Mouse (Mus musculus) neural tube, embryonic 11.5 days (tissue): Measurements from ENCODE around the gene Psme2b. TPM values are rescaled to one million over a fixed set of nuclear protein-coding genes. Genes with fewer than 3 reads are reported as not detected.
"Not testable (repeated sequence)": the region's sequence is repeated elsewhere in the genome, so short reads cannot be mapped to it uniquely, and the experiment has no call there.

ENCODE experiments used
- ATAC-seq: fragments of 200-750 bp; cut with Nextera tagmentation; 2 replicates; pipeline ENCODE4 v1.8.0; 2017; ENCODE audit warnings: moderate number of reproducible peaks, mild to moderate bottlenecking, moderate TSS enrichment, moderate library complexity; ENCODE audit not compliant: insufficient read depth, low FRiP score, low TSS enrichment
- DNase-seq: peaks from one replicate; pipeline ENCODE4 v3.0.0-alpha.2; 2015; ENCODE audit warnings: low spot score
- H3K27ac ChIP-seq: fragments of 300-500 bp; sonication (generic); 2 replicates; pipeline ENCODE4 v1.5.1; 2014; ENCODE audit warnings: low read depth, mild to moderate bottlenecking, low read length
- H3K27me3 ChIP-seq: fragments of 300-500 bp; sonication (generic); 2 replicates; pipeline ENCODE4 v1.6.1; 2014; ENCODE audit warnings: mild to moderate bottlenecking, low read length, mixed read lengths; ENCODE audit not compliant: control insufficient read depth, insufficient read depth
- H3K36me3 ChIP-seq: fragments of 300-500 bp; sonication (generic); 2 replicates; pipeline ENCODE4 v1.6.1; 2014; ENCODE audit warnings: mild to moderate bottlenecking, low read length, moderate library complexity, mixed read lengths; ENCODE audit not compliant: control insufficient read depth, insufficient read depth
- H3K4me1 ChIP-seq: fragments of 300-500 bp; sonication (generic); 2 replicates; pipeline ENCODE4 v1.6.1; 2014; ENCODE audit warnings: low read length, mixed read lengths; ENCODE audit not compliant: control insufficient read depth, insufficient read depth
- H3K4me2 ChIP-seq: fragments of 300-500 bp; sonication (generic); 2 replicates; pipeline ENCODE4 v1.6.1; 2014; ENCODE audit warnings: low read depth, mild to moderate bottlenecking, moderate library complexity
- H3K4me3 ChIP-seq: fragments of 300-500 bp; sonication (generic); 2 replicates; pipeline ENCODE4 v1.5.1; 2014; ENCODE audit warnings: low read depth, low read length
- H3K9ac ChIP-seq: fragments of 300-500 bp; sonication (generic); 2 replicates; pipeline ENCODE4 v1.6.1; 2014; ENCODE audit warnings: mild to moderate bottlenecking, low read length
- H3K9me3 ChIP-seq: fragments of 300-500 bp; sonication (generic); 2 replicates; pipeline ENCODE4 v1.6.1; 2016; ENCODE audit warnings: low read length; ENCODE audit not compliant: control insufficient read depth
- WGBS: fragments of 180-500 bp; shearing (Covaris S2); extraction: QIAGEN DNeasy Blood & Tissue Kit; methylation state at CpG from one replicate; pipeline ENCODE4 v1.1.7; 2014; 5-methylcytosine and 5-hydroxymethylcytosine counted together
- polyA plus RNA-seq: library from polyadenylated mRNA; unstranded; fragments of >200 nt; fragmentation: Nextera tagmentation; extraction: Ambion mirVana; gene quantifications from 2 replicates; pipeline ENCODE4 v1.2.1, GENCODE M21; 2014

The Psme2b gene
- polyA plus RNA-seq, 1 experiment from 2014 or later, result 2.1 TPM

DNA sequence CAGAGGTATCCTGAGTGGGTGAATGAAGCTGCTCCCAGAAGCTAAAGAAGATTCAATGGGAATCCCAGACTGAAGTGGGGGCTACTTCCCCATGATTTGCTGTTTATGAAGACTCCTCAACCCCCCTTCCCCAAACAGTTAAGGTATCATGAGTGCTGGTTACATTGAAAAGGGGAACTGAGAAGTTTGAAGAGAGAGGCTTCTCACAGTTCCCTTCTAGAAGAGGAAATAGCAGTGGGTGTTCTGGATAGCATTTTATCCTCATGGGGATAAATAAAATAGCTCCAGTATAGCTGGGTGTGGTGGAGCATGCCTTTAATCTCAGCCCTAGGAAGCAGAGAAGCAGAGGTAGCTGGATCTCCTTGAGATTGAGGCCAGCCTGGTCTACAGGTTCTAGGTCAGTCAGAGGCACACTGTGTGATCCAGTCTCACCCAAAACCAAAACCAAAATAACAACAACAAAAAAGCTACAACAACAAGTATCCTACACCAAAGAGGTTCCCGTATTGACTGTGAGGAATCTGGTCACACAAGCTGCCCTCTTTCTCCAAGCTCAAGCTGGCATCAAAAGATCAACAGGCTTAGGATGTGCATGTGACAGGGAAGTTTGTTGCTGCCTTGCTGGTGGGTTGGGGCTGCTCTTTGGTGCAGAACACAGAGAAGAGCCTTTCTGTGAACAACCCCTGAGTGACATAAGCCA, 32.4 kb upstream of the Psme2b start, which contains the start of gene Olfr56:
Gene Olfr56, plus strand, starts transcription at position 650 of the 700 bp plus-strand sequence.
- H3K4me1 ChIP-seq, DNase-seq, H3K27ac ChIP-seq, H3K27me3 ChIP-seq, ATAC-seq, H3K36me3 ChIP-seq, H3K4me3 ChIP-seq, H3K9ac ChIP-seq, H3K9me3 ChIP-seq, H3K4me2 ChIP-seq: not testable (repeated sequence)
- no CpG with 5 or more reads among the region's 1 CpGs for WGBS

DNA sequence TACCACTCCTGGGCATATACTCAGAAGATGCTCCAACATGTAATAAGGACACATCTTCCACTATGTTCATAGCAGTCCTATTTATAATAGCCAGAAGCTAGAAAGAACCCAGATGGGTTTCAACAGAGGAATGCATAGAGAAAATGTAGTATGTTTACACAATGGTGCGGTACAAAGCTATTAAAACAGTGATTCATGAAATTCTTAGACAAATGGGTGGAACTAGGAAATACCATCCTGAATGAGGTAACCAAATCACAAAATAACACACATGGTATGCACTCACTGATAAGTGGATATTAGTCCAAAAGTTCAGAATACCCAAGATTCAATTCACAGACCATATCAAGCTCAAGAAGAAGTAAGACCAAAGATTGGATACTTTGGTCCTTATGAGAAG, 28.7 kb upstream of the Psme2b start:
- WGBS, result no CpG with 5 or more reads among the region's 1 CpGs
- H3K36me3 ChIP-seq, DNase-seq, H3K4me3 ChIP-seq, H3K9me3 ChIP-seq, H3K4me1 ChIP-seq, ATAC-seq, H3K27me3 ChIP-seq, H3K9ac ChIP-seq, H3K4me2 ChIP-seq, H3K27ac ChIP-seq: not testable (repeated sequence)

DNA sequence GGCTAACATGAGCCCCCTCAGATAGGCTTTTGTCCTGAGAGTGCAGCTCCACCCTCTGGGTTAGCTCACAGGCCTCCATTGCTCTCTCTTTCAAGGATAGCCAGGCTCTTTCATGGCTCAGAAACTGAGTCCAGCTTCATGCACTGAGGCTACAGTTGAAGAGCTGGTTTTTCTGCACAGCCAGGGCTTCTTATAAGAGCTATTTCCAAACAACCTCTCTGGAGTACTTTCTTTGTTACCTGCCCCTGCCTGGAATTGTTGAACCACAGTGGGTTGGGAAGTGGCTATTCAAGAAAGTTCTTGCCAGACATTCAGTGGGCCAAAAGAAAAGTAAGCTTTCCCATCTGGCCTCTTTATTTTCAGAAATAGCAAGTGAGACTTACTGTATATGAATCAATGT, 6.7 kb downstream of the Psme2b start:
- H3K9ac ChIP-seq, DNase-seq, H3K4me1 ChIP-seq, H3K27me3 ChIP-seq, H3K4me3 ChIP-seq, H3K27ac ChIP-seq, ATAC-seq, H3K4me2 ChIP-seq, H3K36me3 ChIP-seq, H3K9me3 ChIP-seq: not testable (repeated sequence)

DNA sequence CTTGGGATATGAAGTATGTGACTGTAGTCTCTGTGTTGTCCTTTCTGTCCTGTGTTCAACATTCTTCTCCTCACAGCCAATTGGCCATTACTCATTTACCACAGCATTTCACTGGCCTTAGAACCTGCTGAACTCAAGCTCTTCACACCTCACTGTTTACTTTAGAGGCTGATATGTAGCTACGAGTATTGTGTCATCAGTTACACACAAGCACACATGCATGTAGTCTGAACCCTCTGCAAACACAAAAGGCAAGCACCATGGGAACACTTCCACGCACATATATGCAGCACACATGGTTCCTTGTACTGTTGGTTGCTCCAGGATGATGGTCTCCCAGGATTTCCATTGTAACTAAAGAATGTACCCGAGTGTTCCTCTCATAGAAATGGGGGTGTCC, 10.7 kb downstream of the Psme2b start:
- not testable (repeated sequence) for H3K36me3 ChIP-seq, H3K9ac ChIP-seq, H3K4me1 ChIP-seq, H3K27ac ChIP-seq, H3K4me3 ChIP-seq, DNase-seq, H3K27me3 ChIP-seq, H3K9me3 ChIP-seq, H3K4me2 ChIP-seq, ATAC-seq
- WGBS, result no CpG with 5 or more reads among the region's 3 CpGs

DNA sequence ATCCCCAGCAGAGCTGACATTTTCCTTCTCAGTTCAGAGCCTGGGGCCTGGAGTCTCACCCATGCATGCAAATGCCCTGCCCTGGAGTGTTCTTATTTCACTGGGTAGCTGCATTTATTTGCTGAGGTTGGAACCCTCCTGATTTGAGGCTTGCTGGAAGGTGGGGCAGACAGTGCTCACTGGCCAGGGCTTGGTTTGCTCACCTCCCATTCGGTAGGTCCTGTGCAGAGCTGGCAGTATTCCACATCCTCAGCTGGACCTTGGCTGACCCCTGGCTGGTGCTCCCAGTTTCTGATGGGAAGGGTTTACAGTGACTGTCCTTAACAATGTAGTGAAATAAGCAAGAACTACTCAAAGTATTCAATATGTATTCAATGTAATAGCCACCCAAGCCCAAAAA, 12.1 kb downstream of the Psme2b start:
- not testable (repeated sequence) for H3K36me3 ChIP-seq, H3K9ac ChIP-seq, H3K4me3 ChIP-seq, H3K4me1 ChIP-seq, H3K27me3 ChIP-seq, H3K9me3 ChIP-seq, DNase-seq, H3K4me2 ChIP-seq, ATAC-seq, H3K27ac ChIP-seq
- WGBS, result 57% methylated on average over 1 of the region's 1 CpGs

DNA sequence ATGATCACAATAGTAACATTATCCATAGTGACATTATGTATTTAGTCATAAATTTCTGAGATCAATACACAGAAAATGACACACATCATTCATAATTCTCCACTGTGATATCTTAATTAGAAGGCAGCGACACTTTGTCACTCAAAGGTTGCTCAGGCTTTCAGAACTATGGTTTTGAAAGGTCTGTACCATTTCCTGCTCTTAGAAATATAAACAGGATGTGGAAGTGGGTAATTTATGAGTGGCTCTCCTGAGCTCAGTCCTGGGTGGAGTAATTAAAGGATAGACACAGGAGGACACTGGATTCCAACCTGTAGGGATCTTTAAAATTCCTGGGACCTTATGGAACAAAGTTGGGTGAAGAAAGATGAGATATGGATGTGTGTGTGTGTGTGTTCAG, 12.6 kb downstream of the Psme2b start:
- not testable (repeated sequence) for ATAC-seq, DNase-seq, H3K9me3 ChIP-seq, H3K9ac ChIP-seq, H3K4me2 ChIP-seq, H3K4me1 ChIP-seq, H3K27ac ChIP-seq, H3K4me3 ChIP-seq, H3K36me3 ChIP-seq, H3K27me3 ChIP-seq
- WGBS, result 86% methylated on average over 1 of the region's 1 CpGs

DNA sequence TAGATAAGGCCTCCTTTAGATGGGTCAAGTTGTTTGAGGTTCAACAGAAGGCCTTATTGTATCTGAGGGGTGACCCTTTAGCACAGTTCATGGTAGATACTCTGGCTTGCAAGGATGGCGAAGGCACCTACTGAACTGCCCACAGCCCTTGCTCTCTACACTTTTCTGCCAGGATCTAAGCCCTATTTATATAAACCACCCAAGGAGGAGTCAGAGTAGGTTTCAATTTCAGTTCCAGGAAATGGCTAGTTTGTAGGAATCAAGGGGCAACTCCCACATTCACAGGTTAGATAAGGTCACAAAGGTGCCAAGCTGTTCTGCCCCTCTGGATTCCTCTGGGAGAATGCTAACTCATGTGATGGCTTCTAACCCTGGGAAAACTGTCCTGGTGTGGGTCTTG, 17.9 kb downstream of the Psme2b start:
- H3K27ac ChIP-seq, H3K27me3 ChIP-seq, H3K9me3 ChIP-seq, ATAC-seq, H3K4me3 ChIP-seq, H3K9ac ChIP-seq, H3K4me2 ChIP-seq, DNase-seq, H3K36me3 ChIP-seq, H3K4me1 ChIP-seq: not testable (repeated sequence)
- 90% methylated on average over 1 of the region's 1 CpGs for WGBS

DNA sequence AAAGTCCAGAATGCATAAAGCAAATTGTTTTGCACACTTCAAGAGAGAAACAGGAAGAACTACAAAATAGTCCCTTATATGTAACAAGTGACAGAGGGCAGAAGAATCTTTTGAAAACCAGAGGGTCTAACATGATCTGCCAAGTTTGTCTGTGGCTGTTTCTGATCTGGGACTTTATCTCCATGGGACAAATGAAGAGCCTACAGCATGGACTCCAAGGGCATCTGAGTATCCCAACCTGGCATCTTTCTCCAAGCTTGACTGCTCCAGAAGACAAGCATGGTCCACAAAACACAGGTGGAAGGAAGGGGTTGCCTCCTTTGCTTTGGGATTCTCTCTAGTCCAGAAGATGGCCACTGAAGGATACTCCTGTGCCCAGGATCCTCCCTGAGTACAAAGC, 19.6 kb downstream of the Psme2b start:
- H3K4me3 ChIP-seq, H3K4me1 ChIP-seq, H3K27me3 ChIP-seq, DNase-seq, H3K9ac ChIP-seq, ATAC-seq, H3K36me3 ChIP-seq, H3K4me2 ChIP-seq, H3K27ac ChIP-seq, H3K9me3 ChIP-seq: not testable (repeated sequence)

DNA sequence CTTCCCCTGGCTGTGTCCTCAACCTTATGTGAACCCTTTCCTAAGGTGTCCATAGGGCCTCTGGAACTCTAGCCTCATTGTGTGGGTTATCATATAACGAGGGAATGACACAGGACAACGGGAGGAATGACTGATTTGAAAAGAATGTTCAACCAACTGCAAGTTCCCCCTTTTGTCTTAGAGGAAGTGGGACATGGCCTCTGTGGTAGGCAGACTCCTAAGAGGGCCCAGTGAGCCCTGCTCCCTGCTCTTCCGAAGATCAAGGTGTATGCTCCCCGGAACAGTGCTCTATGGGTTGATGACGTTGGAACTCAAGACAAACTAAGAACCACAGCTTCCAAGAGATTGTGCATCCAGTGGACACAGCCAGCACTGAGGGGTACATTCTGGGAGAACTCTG, 22.2 kb downstream of the Psme2b start:
- not testable (repeated sequence) for H3K36me3 ChIP-seq, H3K4me3 ChIP-seq, H3K4me2 ChIP-seq, DNase-seq, H3K4me1 ChIP-seq, H3K9me3 ChIP-seq, H3K27ac ChIP-seq, H3K9ac ChIP-seq, ATAC-seq, H3K27me3 ChIP-seq
- WGBS, result 83% methylated on average over 5 of the region's 5 CpGs
